Mouse (Mus musculus) limb, embryonic 14.5 days (tissue): ENCODE measurements around the gene Hectd4. TPM values are rescaled to one million over a fixed set of nuclear protein-coding genes. Genes with fewer than 3 reads are reported as not detected.

ENCODE experiments used
- ATAC-seq: fragments of 200-750 bp; cut with Nextera tagmentation; 2 replicates; pipeline ENCODE4 v1.8.0; 2017; ENCODE audit warnings: low read depth, moderate number of reproducible peaks, moderate TSS enrichment; ENCODE audit not compliant: low FRiP score
- DNase-seq: peaks from one replicate; pipeline ENCODE4 v3.0.0-alpha.2; 2015; ENCODE audit warnings: low spot score
- H3K27ac ChIP-seq: fragments of 300-500 bp; sonication (generic); replicated peaks from 2 replicates; pipeline ENCODE4 v1.5.1; 2014; ENCODE audit warnings: low read depth, mild to moderate bottlenecking, low read length, moderate library complexity, mixed read lengths
- H3K27me3 ChIP-seq: fragments of 300-500 bp; sonication (generic); 2 replicates; pipeline ENCODE4 v1.6.1; 2014; ENCODE audit warnings: low read length, mixed read lengths; ENCODE audit not compliant: control insufficient read depth, insufficient read depth
- H3K36me3 ChIP-seq: fragments of 300-500 bp; sonication (generic); 2 replicates; pipeline ENCODE4 v1.6.1; 2014; ENCODE audit warnings: mild to moderate bottlenecking, low read length, moderate library complexity, mixed read lengths; ENCODE audit not compliant: control insufficient read depth, insufficient read depth
- H3K4me1 ChIP-seq: fragments of 300-500 bp; sonication (generic); 2 replicates; pipeline ENCODE4 v1.6.1; 2014; ENCODE audit warnings: antibody characterized with exemption, low read length, mixed read lengths; ENCODE audit not compliant: control insufficient read depth, insufficient read depth
- H3K4me2 ChIP-seq: fragments of 300-500 bp; sonication (generic); replicated peaks from 2 replicates; pipeline ENCODE4 v1.6.1; 2014; ENCODE audit warnings: low read depth, mild to moderate bottlenecking, low read length, moderate library complexity; ENCODE audit not compliant: severe bottlenecking
- H3K4me3 ChIP-seq: fragments of 300-500 bp; sonication (generic); replicated peaks from 2 replicates; pipeline ENCODE4 v1.5.1; 2014; ENCODE audit warnings: low read length
- H3K9ac ChIP-seq: fragments of 300-500 bp; sonication (generic); 2 replicates; pipeline ENCODE4 v1.6.1; 2014; ENCODE audit warnings: mild to moderate bottlenecking, low read depth, low read length, moderate library complexity; ENCODE audit not compliant: severe bottlenecking
- H3K9me3 ChIP-seq: fragments of 300-500 bp; sonication (generic); 2 replicates; pipeline ENCODE4 v1.6.1; 2016; ENCODE audit warnings: low read length; ENCODE audit not compliant: control insufficient read depth
- POLR2A ChIP-seq: fragments of 200-500 bp; IDR thresholded peaks from 2 replicates; pipeline ENCODE4 v1.8.0; 2012; ENCODE audit warnings: inconsistent platforms, mild to moderate bottlenecking, moderate library complexity, borderline replicate concordance; ENCODE audit not compliant: insufficient read depth, insufficient read length; ENCODE audit errors: extremely low read depth
- WGBS: fragments of 180-500 bp; shearing (Covaris S2); extraction: QIAGEN DNeasy Blood & Tissue Kit; methylation state at CpG from one replicate; pipeline ENCODE4 v1.1.7; 2014; 5-methylcytosine and 5-hydroxymethylcytosine counted together
- polyA plus RNA-seq, 2 experiments: library from polyadenylated mRNA; depleted of rRNA in 1 of 2; stranded (reverse) in 1 of 2; unstranded in 1 of 2; fragments of >200 nt; fragmentation: Nextera tagmentation in 1 of 2; extraction: Ambion mirVana in 1 of 2; gene quantifications; 2 replicates each; pipeline versions ENCODE4 v1.2.1 to v1.2.3; 2012 to 2014

The Hectd4 gene
- polyA plus RNA-seq, 2 experiments, result 7.0 to 15.2 TPM

- H3K4me1 ChIP-seq, result no peaks in the 10 kb centered on the region
- H3K9ac ChIP-seq, result no peak overlapping the region
- no peak overlapping the region for H3K4me2 ChIP-seq
- 85% methylated on average over 2 of the region's 2 CpGs for WGBS
- ATAC-seq (no peak), DNase-seq (no peak)
- no peaks in the 10 kb centered on the region for H3K27me3 ChIP-seq
- H3K4me3 ChIP-seq, result no peak overlapping the region
- H3K27ac ChIP-seq, result no peak overlapping the region
- H3K9me3 ChIP-seq, result no peaks in the 10 kb centered on the region
- 0 out of 2 replicates have a peak, but pooled peaks cover 3% of the 10 kb centered on the region for H3K36me3 ChIP-seq
- TF ChIP-seq POLR2A, result no peak
Observed at GRCm38 (mm10) chr5:121233726-121234125, 13.7 kb downstream of the Hectd4 start.

GRCm38 (mm10) chr5:121236171-121236570 lies 16.2 kb downstream of the Hectd4 start:
- ATAC-seq (no peak), DNase-seq (no peak)
- no peaks in the 10 kb centered on the region for H3K27me3 ChIP-seq
- H3K4me1 ChIP-seq, result no peaks in the 10 kb centered on the region
- 0 out of 2 replicates have a peak, but pooled peaks cover 3% of the 10 kb centered on the region for H3K36me3 ChIP-seq
- no peak overlapping the region for H3K4me3 ChIP-seq
- no peak overlapping the region for H3K9ac ChIP-seq
- no peak overlapping the region for H3K4me2 ChIP-seq
- H3K9me3 ChIP-seq, result no peaks in the 10 kb centered on the region
- no peak for TF ChIP-seq POLR2A
- 80% methylated on average over 5 of the region's 5 CpGs for WGBS
- H3K27ac ChIP-seq, result no peak overlapping the region

- Histone ChIP-seq H3K27ac (no peak overlapping the region), H3K4me1 (no peaks in the 10 kb centered on the region), H3K36me3 (0 out of 2 replicates have a peak, but pooled peaks cover 3% of the 10 kb centered on the region), H3K9ac (no peak overlapping the region), H3K4me2 (no peak overlapping the region), H3K27me3 (no peaks in the 10 kb centered on the region), H3K4me3 (no peak overlapping the region), H3K9me3 (no peaks in the 10 kb centered on the region)
- WGBS, result 75% methylated on average over 2 of the region's 2 CpGs
- ATAC-seq (no peak), DNase-seq (no peak)
- no peak for TF ChIP-seq POLR2A
Observed at GRCm38 (mm10) chr5:121238208-121238607, 18.2 kb downstream of the Hectd4 start.

GRCm38 (mm10) chr5:121239846-121240245 lies 19.8 kb downstream of the Hectd4 start:
- DNase-seq (no peak), ATAC-seq (no peak)
- H3K27me3 ChIP-seq, result no peaks in the 10 kb centered on the region
- no peak for TF ChIP-seq POLR2A
- no peak overlapping the region for H3K27ac ChIP-seq
- H3K9ac ChIP-seq, result no peak overlapping the region
- H3K36me3 ChIP-seq, result no peaks in the 10 kb centered on the region
- 74% methylated on average over 5 of the region's 5 CpGs for WGBS
- H3K4me3 ChIP-seq, result no peak overlapping the region
- no peaks in the 10 kb centered on the region for H3K4me1 ChIP-seq
- no peaks in the 10 kb centered on the region for H3K9me3 ChIP-seq
- H3K4me2 ChIP-seq, result no peak overlapping the region

GRCm38 (mm10) chr5:121241182-121241581 lies 21.2 kb downstream of the Hectd4 start:
- no peaks in the 10 kb centered on the region for H3K27me3 ChIP-seq
- no peaks in the 10 kb centered on the region for H3K9me3 ChIP-seq
- H3K4me2 ChIP-seq, result no peak overlapping the region
- H3K27ac ChIP-seq, result no peak overlapping the region
- no peak overlapping the region for H3K4me3 ChIP-seq
- H3K4me1 ChIP-seq, result no peaks in the 10 kb centered on the region
- ATAC-seq, result no peak
- no peak for TF ChIP-seq POLR2A
- no peak for DNase-seq
- H3K9ac ChIP-seq, result no peak overlapping the region
- no peaks in the 10 kb centered on the region for H3K36me3 ChIP-seq

- DNase-seq, result no peak
- 38% methylated on average over 1 of the region's 1 CpGs for WGBS
- Histone ChIP-seq H3K4me1 (no peaks in the 10 kb centered on the region), H3K9ac (no peak overlapping the region), H3K9me3 (no peaks in the 10 kb centered on the region), H3K27me3 (no peaks in the 10 kb centered on the region), H3K4me2 (no peak overlapping the region), H3K27ac (no peak overlapping the region), H3K4me3 (no peak overlapping the region), H3K36me3 (no peaks in the 10 kb centered on the region)
- no peak for ATAC-seq
- no peak for TF ChIP-seq POLR2A
Observed at GRCm38 (mm10) chr5:121242261-121242660, 22.2 kb downstream of the Hectd4 start.
